Mouse (Mus musculus) limb, embryonic 11.5 days (tissue): Measurements from ENCODE around the gene Slc16a12. TPM values are rescaled to one million over a fixed set of nuclear protein-coding genes. Genes with fewer than 3 reads are reported as not detected.

Experiments
- ATAC-seq: fragments of 200-750 bp; cut with Nextera tagmentation; 2 replicates; pipeline ENCODE4 v1.8.0; 2017; ENCODE audit warnings: low read depth; ENCODE audit not compliant: insufficient number of reproducible peaks, low FRiP score, low TSS enrichment
- DNase-seq: peaks from one replicate; pipeline ENCODE4 v3.0.0-alpha.2; 2015; ENCODE audit warnings: low spot score
- H3K27ac ChIP-seq: fragments of 300-500 bp; sonication (generic); replicated peaks from 2 replicates; pipeline ENCODE4 v1.5.1; 2014; ENCODE audit warnings: low read depth, mild to moderate bottlenecking, low read length
- H3K27me3 ChIP-seq: fragments of 300-500 bp; sonication (generic); 2 replicates; pipeline ENCODE4 v1.6.1; 2014; ENCODE audit warnings: mild to moderate bottlenecking, low read length, mixed read lengths; ENCODE audit not compliant: control insufficient read depth, insufficient read depth
- H3K36me3 ChIP-seq: fragments of 300-500 bp; sonication (generic); 2 replicates; pipeline ENCODE4 v1.6.1; 2014; ENCODE audit warnings: mild to moderate bottlenecking, low read length, moderate library complexity, mixed read lengths; ENCODE audit not compliant: control insufficient read depth, insufficient read depth
- H3K4me1 ChIP-seq: fragments of 300-500 bp; sonication (generic); 2 replicates; pipeline ENCODE4 v1.6.1; 2014; ENCODE audit warnings: low read length, mixed read lengths; ENCODE audit not compliant: control insufficient read depth, insufficient read depth
- H3K4me2 ChIP-seq: fragments of 300-500 bp; sonication (generic); 2 replicates; pipeline ENCODE4 v1.6.1; 2014; ENCODE audit warnings: low read depth, mild to moderate bottlenecking, moderate library complexity; ENCODE audit not compliant: severe bottlenecking
- H3K4me3 ChIP-seq: fragments of 300-500 bp; sonication (generic); 2 replicates; pipeline ENCODE4 v1.5.1; 2014; ENCODE audit warnings: low read depth, low read length
- H3K9ac ChIP-seq: fragments of 300-500 bp; sonication (generic); 2 replicates; pipeline ENCODE4 v1.6.1; 2014; ENCODE audit warnings: mild to moderate bottlenecking, low read length
- H3K9me3 ChIP-seq: fragments of 300-500 bp; sonication (generic); 2 replicates; pipeline ENCODE4 v1.6.1; 2016; ENCODE audit warnings: low read length; ENCODE audit not compliant: control insufficient read depth
- WGBS: fragments of 180-500 bp; shearing (Covaris S2); extraction: QIAGEN DNeasy Blood & Tissue Kit; methylation state at CpG from one replicate; pipeline ENCODE4 v1.1.7; 2014; 5-methylcytosine and 5-hydroxymethylcytosine counted together
- microRNA-seq: library from miRNA; unstranded; fragments of <30 nt; microRNA quantifications from one replicate; pipeline ENCODE4, GENCODE M21; 2016
- polyA plus RNA-seq: library from polyadenylated mRNA; unstranded; fragments of >200 nt; fragmentation: Nextera tagmentation; extraction: Ambion mirVana; gene quantifications from 2 replicates; pipeline ENCODE4 v1.2.1, GENCODE M21; 2014

Gene Slc16a12
- polyA plus RNA-seq, 1 experiment from 2014 or later = 0.85 TPM

- Histone ChIP-seq H3K9me3 (no peaks in the 10 kb centered on the region), H3K27me3 (no peaks in the 10 kb centered on the region), H3K27ac (no peak overlapping the region), H3K9ac (no peak overlapping the region), H3K36me3 (no peaks in the 10 kb centered on the region), H3K4me3 (no peak overlapping the region), H3K4me2 (no peak overlapping the region), H3K4me1 (no peaks in the 10 kb centered on the region)
- ATAC-seq (no peak), DNase-seq (no peak)
- WGBS = 49% methylated on average over 2 of the region's 2 CpGs
Observed at GRCm38 (mm10) chr19:34627496-34627895, 119.6 kb downstream of the Slc16a12 start.

- no peak for ATAC-seq
- Histone ChIP-seq H3K27me3 (no peaks in the 10 kb centered on the region), H3K4me1 (no peaks in the 10 kb centered on the region), H3K4me3 (no peak overlapping the region), H3K36me3 (no peaks in the 10 kb centered on the region), H3K4me2 (no peak overlapping the region), H3K9me3 (no peaks in the 10 kb centered on the region), H3K27ac (no peak overlapping the region), H3K9ac (no peak overlapping the region)
- WGBS = 86% methylated on average over 4 of the region's 4 CpGs
- no peak for DNase-seq
Observed at GRCm38 (mm10) chr19:34624663-34625062, 122.4 kb downstream of the Slc16a12 start.

- 96% methylated on average over 6 of the region's 6 CpGs for WGBS
- H3K9me3 ChIP-seq = no peaks in the 10 kb centered on the region
- H3K4me2 ChIP-seq = no peak overlapping the region
- H3K36me3 ChIP-seq = no peaks in the 10 kb centered on the region
- DNase-seq = no peak
- no peak overlapping the region for H3K9ac ChIP-seq
- no peak overlapping the region for H3K27ac ChIP-seq
- ATAC-seq = no peak
- H3K4me3 ChIP-seq = no peak overlapping the region
- H3K4me1 ChIP-seq = no peaks in the 10 kb centered on the region
- no peaks in the 10 kb centered on the region for H3K27me3 ChIP-seq
Observed at GRCm38 (mm10) chr19:34623781-34624180, 123.3 kb downstream of the Slc16a12 start.

GRCm38 (mm10) chr19:34620871-34621270, 126.2 kb downstream of the Slc16a12 start:
- H3K4me1 ChIP-seq = no peaks in the 10 kb centered on the region
- ATAC-seq = no peak
- no peaks in the 10 kb centered on the region for H3K36me3 ChIP-seq
- no peak overlapping the region for H3K4me3 ChIP-seq
- 95% methylated on average over 5 of the region's 5 CpGs for WGBS
- no peak overlapping the region for H3K9ac ChIP-seq
- DNase-seq = no peak
- no peaks in the 10 kb centered on the region for H3K9me3 ChIP-seq
- no peak overlapping the region for H3K27ac ChIP-seq
- no peak overlapping the region for H3K4me2 ChIP-seq
- no peaks in the 10 kb centered on the region for H3K27me3 ChIP-seq

Small RNA genes within 50 kb of the gene (microRNA-seq; reads per million reads assigned to microRNA genes)
- gene Gm27476 = not detected

Other genes starting within 250 kb of the Slc16a12 start
- 25.6 and 26.0 TPM in 2 replicates for gene Lipa, start 219.8 kb downstream of the Slc16a12 start, polyA plus RNA-seq
- gene Ifit2, start 196.6 kb downstream of the Slc16a12 start, polyA plus RNA-seq = 6.7 and 8.7 TPM in 2 replicates
- gene Ifit3, start 163.8 kb downstream of the Slc16a12 start, polyA plus RNA-seq = 0.40 and 1.3 TPM in 2 replicates
- gene Ifit1bl1, start 145.3 kb downstream of the Slc16a12 start, polyA plus RNA-seq = 0.13 and 0.14 TPM in 2 replicates
- 0.11 TPM in 1 of 2 replicates, not detected in the other for gene Ifit3b, start 139.3 kb downstream of the Slc16a12 start, polyA plus RNA-seq
- gene Ifit1bl2, start 106.5 kb downstream of the Slc16a12 start, polyA plus RNA-seq = 0.07 TPM in 1 of 2 replicates, not detected in the other
- 0.14 and 0.35 TPM in 2 replicates for gene Ifit1, start 106.4 kb downstream of the Slc16a12 start, polyA plus RNA-seq
- gene Pank1, start 132.2 kb upstream of the Slc16a12 start, polyA plus RNA-seq = 10.4 and 10.8 TPM in 2 replicates
- gene Kif20b, start 175.1 kb upstream of the Slc16a12 start, polyA plus RNA-seq = 77.8 and 84.9 TPM in 2 replicates